ENCODE assay signal across 14 mouse cellular contexts in the genomic region with DNA sequence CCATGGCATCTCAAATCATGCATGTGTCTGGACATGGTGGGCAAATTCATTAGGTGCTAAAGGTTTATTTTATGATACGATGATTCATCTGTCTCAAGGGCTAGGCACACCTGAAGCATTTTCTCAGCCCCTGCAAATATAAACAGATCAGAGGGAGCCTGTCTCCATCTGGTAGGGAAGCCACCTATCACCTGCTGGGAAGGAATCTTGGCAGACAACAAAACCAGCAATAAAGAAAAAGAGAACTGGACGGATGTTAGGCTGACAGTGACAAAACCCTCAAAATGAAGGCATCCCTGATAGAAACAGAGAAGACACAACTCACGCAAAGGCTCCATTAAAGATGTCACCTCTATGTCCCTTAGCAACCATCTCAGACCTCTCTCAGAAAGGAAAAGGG. TPM values are rescaled to one million over a fixed set of nuclear protein-coding genes. Genes with fewer than 3 reads are reported as not detected.
DNase-seq lines count a peak whose midpoint lies in the region; ATAC-seq and TF ChIP-seq lines count a peak whose summit lies in the region.
"Had no signal": no experiment of that assay in that cellular context is flagged by ENCODE, and none has a peak within 500 bp of the region (broad histone marks: within the 10 kb centered on the region; RNA-seq: fewer than 3 reads in every experiment).

No protein-coding gene starts in this region.

- H3K4me1 ChIP-seq in heart, embryonic 12.5 days (replicated peaks), result peaks cover 49% of the 10 kb centered on the region
- H3K4me1 ChIP-seq in hindbrain, embryonic 16.5 days (ENCODE audit: control insufficient read depth, insufficient read depth, low read depth, low read length), result peaks cover 6% of the 10 kb centered on the region

- no peak for ATAC-seq in heart, embryonic 12.5 days (ENCODE audit: insufficient number of reproducible peaks, low FRiP score)
- ATAC-seq in hindbrain, embryonic 16.5 days, result no peak
- ATAC-seq: intestine, embryonic 15.5 days had no signal

- WGBS in heart, embryonic 12.5 days, result 50% methylated on average over 3 of the region's 3 CpGs
- 45% methylated on average over 3 of the region's 3 CpGs for WGBS in hindbrain, embryonic 16.5 days

- H3K27ac ChIP-seq in heart, embryonic 12.5 days (ENCODE audit: poor library complexity, severe bottlenecking), result 0 out of 2 replicates have a peak overlapping the region, but pooled peaks have one; percentile 81
- peak overlapping the region; percentile 69 for H3K27ac ChIP-seq in layer of hippocampus, adult 2 months
- no peak overlapping the region for H3K27ac ChIP-seq in hindbrain, embryonic 16.5 days (ENCODE audit: low read depth, low read length)
- H3K27ac ChIP-seq: forebrain, embryonic 10.5 days; intestine, embryonic 15.5 days; kidney, postnatal 0 days; neural tube, embryonic 12.5 days had no signal

- H3K4me2 ChIP-seq in heart, embryonic 12.5 days, result peak overlapping the region; percentile 65
- peak overlapping the region; percentile 89 for H3K4me2 ChIP-seq in hindbrain, embryonic 16.5 days (ENCODE audit: low read length)
- H3K4me2 ChIP-seq: intestine, embryonic 15.5 days; neural tube, embryonic 12.5 days had no signal

- H3K27me3 ChIP-seq in heart, embryonic 12.5 days (replicated peaks), result no peaks in the 10 kb centered on the region
- H3K27me3 ChIP-seq in hindbrain, embryonic 16.5 days (replicated peaks; ENCODE audit: control insufficient read depth, insufficient read depth, low read length), result no peaks in the 10 kb centered on the region; the same call in 1 of the 2 replicates

- peak overlapping the region; percentile 18; the same call in 1 of the 2 replicates for H3K9ac ChIP-seq in heart, embryonic 12.5 days
- H3K9ac ChIP-seq in hindbrain, embryonic 16.5 days (ENCODE audit: low read depth, low read length), result no peak overlapping the region
- H3K9ac ChIP-seq: intestine, embryonic 15.5 days; neural tube, embryonic 12.5 days had no signal

- TF ChIP-seq CTCF in layer of hippocampus, adult 2 months (conservative IDR thresholded peaks at IDR 0.05), result no peak

- no peaks in the 10 kb centered on the region for H3K36me3 ChIP-seq in heart, embryonic 12.5 days
- no peaks in the 10 kb centered on the region for H3K36me3 ChIP-seq in hindbrain, embryonic 16.5 days (ENCODE audit: control insufficient read depth, insufficient read depth, low read length)
- H3K36me3 ChIP-seq: forebrain, embryonic 10.5 days; intestine, embryonic 15.5 days; neural tube, embryonic 12.5 days had no signal

- DNase-seq in heart, adult 9 months (ENCODE audit: low spot score in 2 of 2), result no peak
- no peak for DNase-seq in layer of hippocampus, adult 2 months (ENCODE audit: low spot score in 2 of 2)
- no peak for DNase-seq in layer of hippocampus, adult 11-12 months (ENCODE audit: low spot score)
- DNase-seq in cerebellum, adult 9-11 months, result peak; percentile 69
- DNase-seq in spleen, postnatal 36 days (ENCODE audit: low spot score in 2 of 2), result no peak
- DNase-seq: gastrocnemius, postnatal 36 days; lung, postnatal 14 days; right cerebral cortex, postnatal 4 days had no signal

- H3K9me3 ChIP-seq in heart, embryonic 12.5 days (replicated peaks), result no peaks in the 10 kb centered on the region
- H3K9me3 ChIP-seq in hindbrain, embryonic 16.5 days (ENCODE audit: control insufficient read depth, low read length), result no peaks in the 10 kb centered on the region
- H3K9me3 ChIP-seq: forebrain, embryonic 10.5 days; intestine, embryonic 15.5 days; neural tube, embryonic 12.5 days had no signal

- peak overlapping the region; percentile 41; the same call in 1 of the 2 replicates for H3K4me3 ChIP-seq in heart, embryonic 12.5 days
- H3K4me3 ChIP-seq in layer of hippocampus, adult 2 months, result peak overlapping the region; percentile 67
- no peak overlapping the region for H3K4me3 ChIP-seq in hindbrain, embryonic 16.5 days (ENCODE audit: low read length)
- H3K4me3 ChIP-seq: forebrain, embryonic 10.5 days; intestine, embryonic 15.5 days; neural tube, embryonic 12.5 days had no signal

RNA-seq across cellular contexts. Expression of a gene that starts 3.7 kb away (rescaled TPM):
- polyA plus RNA-seq in heart, embryonic 12.5 days (2016; fragmentation: Nextera tagmentation; extraction: Ambion mirVana), result 35.3 and 40.1 TPM in 2 replicates
- 100 to 1,000 TPM; 251 to 264 TPM for total RNA-seq in layer of hippocampus, adult 2 months (2021)
- polyA plus RNA-seq in hindbrain, embryonic 16.5 days (2015; fragmentation: Nextera tagmentation; extraction: Ambion mirVana), result 3.6 and 5.0 TPM in 2 replicates
